Mouse (Mus musculus) urinary bladder, postnatal 4 days (tissue): Measurements from ENCODE around the gene Tfpi.
"Not testable (repeated sequence)": the region's sequence is repeated elsewhere in the genome, so short reads cannot be mapped to it uniquely, and the experiment has no call there.

Experiments
- DNase-seq, 2 experiments: peaks; one replicate each; pipeline ENCODE4 v3.0.0; 2021 to 2022; ENCODE audit warnings: low spot score in 2 of 2

The Tfpi gene

DNA sequence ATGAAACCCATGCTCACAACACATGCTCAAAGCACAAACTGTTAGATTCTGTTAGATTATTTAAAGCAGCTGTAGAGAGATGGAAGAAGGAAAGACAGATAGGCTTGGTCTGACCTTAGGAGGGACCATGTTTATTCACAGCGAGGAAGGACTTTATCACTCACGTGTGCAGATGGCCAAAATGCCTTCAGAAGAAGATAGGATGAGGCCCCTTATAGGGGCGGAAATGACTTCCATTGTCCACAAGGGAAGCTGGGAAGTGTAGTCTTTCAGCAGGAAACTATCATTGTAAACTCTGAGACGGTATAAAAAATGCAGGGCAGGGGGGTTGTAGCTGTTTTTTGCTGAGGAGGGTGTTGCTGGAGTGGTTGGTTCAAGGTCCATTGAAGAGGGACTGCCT lies at the start of gene Tfpi:
Gene Tfpi, minus strand, starts transcription at position 199 of the 400 bp plus-strand sequence.
- no peak for DNase-seq

DNA sequence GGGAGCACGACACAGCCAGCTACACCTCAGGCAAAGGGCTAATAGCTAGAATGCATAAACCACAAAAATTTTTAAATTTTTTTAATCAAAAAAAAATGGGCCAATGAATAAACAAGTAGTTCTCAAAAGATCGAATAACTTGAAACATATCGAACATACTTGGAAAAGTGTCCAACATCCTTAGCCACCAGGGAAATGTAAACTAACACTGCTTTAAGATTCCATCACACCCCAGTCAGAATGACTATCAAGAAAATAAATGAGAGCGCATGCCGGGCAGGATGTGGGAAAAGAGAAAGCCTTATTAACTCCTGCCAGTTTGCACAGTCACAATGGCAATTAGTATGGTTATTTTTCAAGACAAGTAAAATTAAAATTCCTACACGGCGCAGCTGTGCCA lies 49.6 kb upstream of the Tfpi start:
- no peak for DNase-seq

DNA sequence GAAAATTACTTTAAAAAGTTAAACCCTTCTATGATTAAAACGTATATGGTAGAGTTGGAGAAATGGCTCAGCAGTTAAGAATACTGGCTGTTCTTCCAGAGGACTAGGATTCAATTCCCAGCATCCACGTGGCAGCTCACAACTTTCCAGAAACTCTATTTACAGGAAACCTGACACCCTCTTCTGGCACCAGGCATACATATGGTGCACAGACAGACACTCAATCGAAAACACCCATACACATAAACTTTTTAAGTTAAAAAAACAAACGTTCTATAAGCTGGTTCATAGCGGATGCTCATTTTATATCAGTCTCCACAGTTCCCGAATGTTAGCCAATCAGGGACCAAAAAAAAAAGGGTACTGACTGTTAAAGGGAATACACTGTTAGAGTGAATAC lies 49.2 kb upstream of the Tfpi start:
- no peak for DNase-seq

DNA sequence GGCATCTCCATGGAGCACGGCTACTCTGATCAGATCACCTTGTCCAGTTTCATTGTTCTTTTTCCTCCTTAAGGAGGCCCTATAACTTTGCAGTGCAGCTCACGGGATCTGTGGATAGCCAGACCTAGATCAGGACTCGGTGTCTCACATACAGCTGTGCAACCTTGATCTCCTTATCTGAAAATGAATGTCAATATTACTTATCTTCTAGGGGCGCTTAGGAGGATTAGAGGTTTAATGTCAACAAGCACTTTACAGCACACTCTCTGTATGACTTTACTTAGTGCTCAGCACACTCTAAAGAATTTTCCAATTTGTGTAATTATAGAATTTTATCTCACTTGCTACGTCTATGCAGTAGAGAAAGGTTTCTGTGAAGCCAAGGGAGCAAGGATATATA lies 48.5 kb upstream of the Tfpi start:
- DNase-seq: no peak

DNA sequence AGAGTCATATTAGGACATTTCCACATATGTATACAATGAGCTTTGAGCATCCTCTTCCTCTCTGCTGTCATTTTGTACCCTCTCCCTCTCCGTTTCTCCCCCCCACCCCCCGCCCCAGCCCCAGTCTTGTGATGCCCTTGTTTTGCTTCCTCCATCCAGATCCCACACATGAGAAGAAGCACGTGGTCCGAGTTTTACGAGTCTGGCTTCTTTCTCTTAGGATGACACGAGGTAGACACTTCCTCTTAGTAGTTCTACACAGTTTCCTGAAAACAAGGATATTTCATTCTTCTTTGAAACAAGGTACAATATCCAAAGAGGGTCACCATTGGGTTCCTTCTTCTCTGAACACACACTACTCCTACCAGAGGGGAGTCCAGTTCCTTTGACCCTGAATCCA lies 47.4 kb upstream of the Tfpi start:
- DNase-seq: no peak

DNA sequence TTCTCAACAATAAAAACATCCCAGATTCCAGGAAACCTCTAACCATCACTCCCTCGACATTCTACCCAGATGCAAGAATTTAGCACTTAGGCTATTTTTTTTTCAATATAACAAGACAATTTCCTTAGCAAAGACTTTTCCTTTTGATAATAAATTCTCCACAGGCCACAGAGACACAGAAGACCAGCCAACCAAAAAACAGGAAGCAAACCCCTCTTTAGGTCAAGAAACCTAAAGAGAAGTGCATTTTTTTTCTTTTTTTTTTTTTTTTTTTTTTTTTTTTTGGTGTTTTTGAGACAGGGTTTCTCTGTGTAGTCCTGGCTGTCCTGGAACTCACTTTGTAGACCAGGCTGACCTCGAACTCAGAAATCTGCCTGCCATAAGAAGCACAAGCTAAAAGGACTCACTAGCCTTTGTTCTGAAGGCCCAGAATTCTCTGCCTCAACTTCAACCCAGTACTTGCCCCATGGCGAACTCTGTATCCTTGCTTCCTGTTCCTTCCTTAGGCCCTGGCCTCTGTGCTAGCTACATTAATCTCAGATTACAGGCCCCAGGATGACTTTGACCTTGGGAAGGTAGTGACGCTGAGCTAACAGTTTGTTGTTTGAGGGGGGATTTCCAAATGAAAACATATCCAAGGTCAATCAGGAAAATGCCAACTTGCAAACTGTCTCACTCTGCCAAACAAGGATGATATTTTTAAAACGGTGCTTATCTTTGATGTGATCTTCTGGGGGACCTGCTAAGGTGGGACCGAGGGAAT lies 46.7 kb upstream of the Tfpi start:
- DNase-seq: no peak

DNA sequence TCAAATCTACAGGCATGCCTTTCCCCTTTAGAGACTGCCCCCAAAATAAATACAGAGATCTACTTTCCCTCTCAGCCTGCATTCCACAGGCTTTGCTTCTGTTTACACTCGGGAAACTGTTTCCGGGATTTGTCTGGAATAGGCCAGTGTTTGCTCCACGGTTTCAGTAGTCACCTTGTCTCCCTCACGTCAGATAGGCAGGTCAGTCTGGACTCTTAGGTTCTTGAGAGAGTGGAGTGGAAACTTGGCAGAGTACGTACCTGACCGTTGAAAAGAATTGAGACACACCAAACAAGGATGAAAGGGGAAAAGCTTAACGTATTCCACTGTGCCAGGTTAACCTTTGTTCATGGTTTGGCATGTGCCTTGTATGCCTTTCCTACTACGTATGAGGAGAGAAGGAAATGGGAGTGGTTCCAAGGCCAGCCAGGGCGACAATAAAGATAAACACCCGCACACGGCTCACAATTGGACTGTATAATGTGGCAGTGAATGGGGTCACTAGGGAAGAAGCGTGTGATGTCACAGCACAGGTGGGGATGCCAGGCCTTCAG lies 43.0 kb upstream of the Tfpi start:
- DNase-seq: no peak

DNA sequence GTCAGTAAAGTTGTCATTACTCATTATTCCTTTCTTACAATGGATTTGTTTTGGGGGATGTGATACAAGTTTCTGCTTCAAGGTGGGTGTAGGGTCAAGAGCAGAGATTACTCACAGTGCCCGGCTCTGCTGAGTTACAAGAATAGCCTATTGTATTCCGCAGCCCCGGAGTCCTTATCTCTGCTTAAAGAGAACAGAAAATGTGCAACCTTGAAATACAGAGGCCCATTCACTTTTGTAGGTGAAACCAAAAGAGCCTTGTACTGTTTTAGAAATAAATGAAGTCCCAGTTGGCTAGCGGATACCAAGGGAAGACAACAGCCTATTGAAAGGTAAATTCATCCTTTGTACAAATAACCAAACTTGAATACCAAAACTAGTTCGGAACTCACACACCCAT lies 42.2 kb upstream of the Tfpi start:
- DNase-seq: no peak

DNA sequence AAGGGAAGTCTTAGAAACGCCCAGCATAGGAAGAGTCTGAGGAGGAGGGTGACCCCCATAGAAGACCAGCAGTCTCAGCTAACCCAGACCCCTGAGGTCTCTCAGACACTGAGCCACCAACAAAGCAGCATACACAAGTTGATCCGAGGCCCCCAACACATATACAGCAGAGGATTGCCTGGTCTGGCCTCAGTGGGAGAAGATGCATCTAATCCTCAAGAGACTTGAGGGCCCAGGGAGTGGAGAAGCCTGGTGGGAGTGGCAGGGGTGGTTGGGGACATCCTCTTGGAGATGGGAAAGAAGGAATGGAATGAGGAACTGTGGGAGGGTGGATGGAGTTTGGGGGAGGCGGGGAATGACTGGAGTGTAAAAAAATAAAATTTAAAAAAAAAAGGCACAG lies 36.7 kb upstream of the Tfpi start:
- DNase-seq: no peak

DNA sequence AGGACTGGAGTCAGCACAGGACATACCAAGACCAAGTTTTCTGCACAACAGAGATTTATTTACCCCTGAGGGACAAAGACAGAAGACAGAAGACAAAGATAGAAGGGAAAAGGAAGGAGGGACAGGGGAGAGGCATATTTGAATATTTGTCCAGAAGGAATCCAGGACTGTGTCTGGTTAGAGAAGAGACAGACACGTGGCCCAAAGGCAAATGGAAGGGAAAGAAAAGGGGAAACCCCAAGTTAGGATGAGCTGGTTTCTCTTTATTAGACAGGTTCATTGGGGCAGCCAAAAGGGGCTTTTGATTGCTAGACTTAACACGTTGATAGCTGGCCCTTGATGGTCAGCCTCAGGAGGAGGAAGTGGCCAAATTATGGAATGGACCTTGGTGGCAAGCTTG lies 34.9 kb upstream of the Tfpi start:
- no peak for DNase-seq

DNA sequence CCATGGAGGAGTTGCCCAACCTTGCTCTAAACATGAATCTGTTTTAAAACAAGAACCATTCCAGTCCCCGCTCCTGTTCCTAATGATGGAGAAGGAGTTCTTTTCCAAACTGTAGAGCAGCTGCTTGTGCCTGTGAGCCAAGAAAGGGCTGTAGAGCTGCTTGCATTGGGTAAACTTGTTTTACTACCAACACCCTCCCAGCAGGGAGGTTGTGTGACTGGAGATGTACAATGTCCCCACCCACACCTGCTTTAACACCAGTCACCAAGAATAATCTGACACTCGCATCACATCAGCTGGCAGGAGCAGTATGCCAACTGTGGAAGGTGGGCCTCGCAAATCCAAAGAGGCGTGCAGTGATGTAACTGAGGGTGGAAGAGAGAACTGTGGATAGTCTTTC lies 34.5 kb upstream of the Tfpi start:
- no peak for DNase-seq

DNA sequence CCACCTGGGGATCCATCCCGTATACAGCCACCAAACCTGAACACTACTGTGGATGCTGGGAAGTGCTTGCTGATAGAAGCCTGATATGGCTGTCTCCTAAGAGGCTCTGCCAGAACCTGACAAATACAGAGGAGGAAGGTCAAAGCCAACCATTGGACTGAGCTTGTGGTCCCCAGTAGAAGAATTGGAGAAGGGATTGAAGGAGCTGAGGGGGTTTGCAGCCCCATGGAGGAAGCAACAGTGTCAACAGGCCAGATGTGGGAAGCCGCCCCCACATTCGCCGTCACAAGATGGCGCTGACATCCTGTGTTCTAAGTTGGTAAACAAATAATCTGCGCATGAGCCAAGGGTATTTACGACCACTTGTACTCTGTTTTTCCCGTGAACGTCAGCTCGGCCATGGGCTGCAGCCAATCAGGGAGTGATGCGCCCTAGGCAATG lies 28.4 kb upstream of the Tfpi start:
- DNase-seq: not testable (repeated sequence)

DNA sequence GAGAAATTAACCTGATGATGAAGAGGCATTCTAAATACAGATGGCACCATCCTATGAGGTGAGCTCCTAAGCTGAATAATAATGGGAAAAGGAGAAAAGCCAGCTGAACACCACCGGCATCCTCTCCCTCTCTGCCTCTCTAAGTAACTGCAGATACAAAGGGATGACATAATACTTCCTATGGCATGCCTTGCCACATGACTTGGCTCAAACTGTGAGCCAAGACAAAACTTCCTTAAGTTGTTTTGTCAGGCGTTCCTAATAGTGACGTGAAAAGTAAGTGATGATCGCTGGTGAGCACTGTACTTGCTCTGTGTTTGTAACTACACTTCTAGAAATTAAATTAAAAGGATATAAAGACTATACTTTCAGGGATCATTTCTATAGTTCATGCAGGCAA lies 27.7 kb upstream of the Tfpi start:
- no peak for DNase-seq

DNA sequence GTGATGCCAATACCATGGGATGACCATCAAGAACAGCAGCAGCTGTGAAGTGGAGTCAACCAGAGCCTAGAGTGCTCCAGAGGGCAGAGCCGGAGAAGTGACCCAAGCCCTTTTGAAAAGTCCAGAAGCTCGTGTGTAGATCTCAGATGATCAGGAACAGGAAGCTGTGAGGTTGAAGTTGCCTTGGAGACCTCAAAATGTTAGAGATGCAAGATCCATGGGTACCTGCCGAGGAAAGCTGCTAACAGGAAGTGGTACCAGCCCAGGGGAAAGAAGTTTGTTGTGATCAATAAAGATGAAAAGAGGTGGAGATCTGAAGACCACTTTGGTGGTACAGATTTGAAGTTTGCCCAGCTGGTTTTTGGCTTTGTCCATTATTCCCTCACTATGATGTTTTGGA lies 22.3 kb upstream of the Tfpi start:
- DNase-seq: no peak

DNA sequence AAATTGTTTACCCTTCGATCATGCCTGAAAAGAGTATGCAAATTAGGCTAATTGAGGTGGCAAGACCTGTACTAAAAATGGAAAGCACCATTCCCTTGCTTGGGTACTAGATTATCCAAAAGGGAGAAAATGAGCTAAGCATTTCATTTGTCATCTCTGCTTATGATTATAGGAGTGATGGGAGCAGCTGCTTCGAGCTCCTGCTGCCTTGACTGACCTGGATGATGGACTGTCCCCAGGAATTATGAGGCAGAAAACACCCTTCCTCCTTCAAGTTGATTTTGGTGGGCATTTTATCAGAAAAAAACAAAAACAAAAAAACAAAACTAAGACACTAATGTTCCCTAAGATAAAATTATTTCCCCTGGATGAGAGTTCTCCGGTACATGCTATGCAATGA lies 18.5 kb upstream of the Tfpi start:
- no peak for DNase-seq

DNA sequence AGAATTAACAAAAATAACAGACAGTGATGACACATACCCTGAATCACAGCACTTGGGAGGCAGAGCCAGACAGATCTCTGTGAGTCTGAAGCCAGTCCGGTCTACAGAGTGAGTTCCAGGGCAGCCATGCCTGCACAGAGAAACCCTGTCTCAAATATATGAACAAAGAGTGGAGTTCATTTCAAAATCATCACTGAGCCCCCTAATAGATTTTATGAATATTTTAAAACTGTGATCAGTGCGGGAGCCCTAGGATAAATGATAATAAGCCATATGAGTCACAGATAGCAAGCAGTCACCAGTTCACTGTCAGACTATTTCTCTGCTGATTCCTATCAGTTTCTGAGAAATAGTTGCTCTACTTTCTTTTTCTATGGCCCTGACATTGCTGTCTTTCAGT lies 17.1 kb upstream of the Tfpi start:
- no peak for DNase-seq

DNA sequence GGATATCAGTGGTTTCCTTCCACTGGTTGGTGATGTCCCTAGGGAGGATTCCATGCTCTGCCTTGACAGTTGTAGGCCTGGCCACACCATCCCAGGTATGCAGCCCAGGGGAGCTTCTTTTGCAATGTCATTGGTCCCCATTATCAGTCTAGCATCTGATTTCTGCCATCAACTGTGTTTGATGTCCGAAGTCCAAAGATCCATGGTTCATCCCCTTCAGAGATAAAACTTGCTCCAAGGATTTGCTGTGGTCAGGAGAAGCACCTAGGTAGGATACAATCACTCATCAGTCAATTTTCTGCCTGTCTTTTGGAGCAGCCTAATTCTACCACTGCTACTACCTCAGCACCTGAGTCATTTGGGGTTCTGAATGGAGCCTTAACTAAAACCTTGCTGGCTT lies 15.1 kb upstream of the Tfpi start:
- DNase-seq: no peak

DNA sequence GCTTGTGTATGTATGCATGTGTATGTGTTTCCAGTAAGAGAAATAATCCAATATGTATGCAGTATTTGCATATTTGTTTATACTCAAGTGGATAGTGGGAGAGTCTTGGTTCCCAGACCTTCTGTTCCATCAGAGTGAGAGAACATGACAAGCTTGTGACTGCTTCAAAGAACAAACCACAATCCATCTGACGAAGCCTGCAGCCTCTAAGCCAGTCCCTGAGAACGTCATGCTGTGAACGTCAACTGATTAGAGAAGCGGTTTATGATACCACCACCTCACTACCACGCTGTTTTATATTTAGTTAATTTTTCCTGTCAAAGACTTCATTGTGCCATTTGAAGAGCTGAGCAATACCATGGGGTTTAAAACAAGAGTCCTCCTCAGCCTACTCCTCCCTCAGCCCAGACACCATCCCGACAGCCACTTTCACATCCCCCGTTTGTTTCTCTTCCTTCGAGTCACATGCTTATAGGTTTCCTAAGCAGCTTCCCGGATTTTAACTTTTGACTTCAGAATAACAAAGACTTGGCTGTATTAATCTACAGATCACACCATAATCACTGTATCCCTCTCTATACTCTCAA lies 11.2 kb upstream of the Tfpi start:
- DNase-seq: no peak

DNA sequence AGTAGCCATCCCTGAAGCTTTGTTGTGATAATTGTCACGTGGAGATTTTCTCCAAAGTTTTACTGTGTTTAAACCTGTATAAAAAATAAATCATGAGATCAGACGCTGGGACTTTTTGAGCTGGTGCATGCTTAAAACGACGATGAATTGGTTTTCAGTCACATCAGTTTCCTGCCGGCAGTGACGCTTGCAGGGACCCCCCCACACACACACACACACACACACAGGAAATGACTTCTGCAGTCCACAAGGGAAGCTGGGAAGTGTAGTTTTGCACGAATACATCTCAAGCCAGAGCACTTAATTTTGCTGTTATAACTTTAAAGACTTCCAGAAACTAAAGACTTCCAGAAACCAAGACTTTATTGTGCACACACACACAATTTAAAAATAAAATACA lies 5.3 kb upstream of the Tfpi start:
- DNase-seq: no peak

DNA sequence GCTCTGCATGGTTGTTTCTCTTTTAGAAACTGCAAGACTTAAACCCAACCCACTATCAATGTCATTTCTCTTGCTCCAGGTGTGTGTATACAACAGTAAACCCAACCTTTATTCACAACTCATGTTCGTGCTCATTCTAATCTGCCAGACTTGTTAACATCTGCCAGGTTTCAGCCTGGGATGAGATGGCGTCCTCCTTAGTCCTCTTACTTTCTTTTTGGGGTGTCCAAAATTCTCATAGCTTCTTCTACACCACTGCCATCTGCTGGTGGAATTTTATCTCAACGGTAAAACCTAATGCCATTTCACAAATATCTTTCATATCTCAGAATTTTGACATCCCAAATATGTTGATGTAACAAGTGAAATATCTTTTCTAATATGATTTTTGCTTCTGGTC lies 2.5 kb upstream of the Tfpi start:
- DNase-seq: no peak

DNA sequence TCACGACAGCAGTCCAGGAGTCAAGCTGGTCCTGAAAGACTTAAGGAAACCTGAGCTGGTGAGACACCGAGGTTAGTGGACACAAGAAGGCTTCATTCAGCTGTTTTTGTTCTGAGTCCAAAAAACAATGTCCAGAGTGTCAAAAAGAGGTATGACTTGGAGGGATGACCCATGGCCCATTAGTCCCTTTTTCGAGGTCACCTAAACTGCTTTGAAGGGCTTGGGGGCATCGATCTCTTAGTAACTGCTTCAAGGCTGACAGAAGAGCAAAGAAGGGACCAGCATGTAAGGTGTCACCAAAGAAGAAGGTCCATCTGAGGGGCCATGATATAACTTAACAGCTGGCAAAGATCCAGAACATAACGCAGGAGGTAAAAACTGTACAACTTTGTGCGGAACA lies 1.2 kb upstream of the Tfpi start:
- no peak for DNase-seq

DNA sequence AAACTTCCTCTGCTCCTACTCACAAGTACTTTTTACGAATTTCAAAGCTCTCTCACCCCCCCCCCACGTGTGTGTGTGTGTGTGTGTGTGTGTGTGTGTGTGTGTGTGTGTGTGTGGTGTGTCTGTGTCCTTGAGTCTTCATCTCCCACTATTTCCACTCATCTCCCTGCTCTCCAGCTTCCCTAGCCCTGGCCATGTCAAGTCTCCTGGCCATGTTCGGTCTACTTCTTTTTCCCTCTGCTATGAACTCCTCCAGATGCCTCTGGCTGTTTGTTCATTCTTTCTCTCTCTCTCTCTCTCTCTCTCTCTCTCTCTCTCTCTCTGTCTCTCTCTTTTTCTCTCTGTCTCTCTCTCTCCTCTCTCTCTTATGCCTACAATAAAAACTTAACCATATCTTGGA lies 444 bp downstream of the Tfpi start:
- DNase-seq: no peak

DNA sequence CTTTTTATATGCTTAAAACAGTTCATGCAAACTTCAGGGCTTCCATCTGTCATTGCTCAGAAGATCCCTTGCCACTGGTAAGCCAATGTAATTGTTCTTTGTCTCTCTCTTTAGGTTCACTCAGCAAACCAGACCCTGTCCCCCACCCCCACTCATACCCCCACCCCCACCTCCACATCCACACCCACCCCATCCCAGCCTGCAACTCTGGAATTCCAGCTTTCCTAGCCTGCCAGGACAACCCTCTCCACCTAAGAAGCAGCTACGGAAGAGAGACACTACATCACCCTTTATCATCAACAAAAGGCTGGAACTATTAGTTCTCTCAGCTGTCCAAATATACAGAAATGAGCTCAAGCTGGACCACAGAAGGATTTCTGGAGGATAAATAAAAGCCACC lies 974 bp downstream of the Tfpi start:
- no peak for DNase-seq

DNA sequence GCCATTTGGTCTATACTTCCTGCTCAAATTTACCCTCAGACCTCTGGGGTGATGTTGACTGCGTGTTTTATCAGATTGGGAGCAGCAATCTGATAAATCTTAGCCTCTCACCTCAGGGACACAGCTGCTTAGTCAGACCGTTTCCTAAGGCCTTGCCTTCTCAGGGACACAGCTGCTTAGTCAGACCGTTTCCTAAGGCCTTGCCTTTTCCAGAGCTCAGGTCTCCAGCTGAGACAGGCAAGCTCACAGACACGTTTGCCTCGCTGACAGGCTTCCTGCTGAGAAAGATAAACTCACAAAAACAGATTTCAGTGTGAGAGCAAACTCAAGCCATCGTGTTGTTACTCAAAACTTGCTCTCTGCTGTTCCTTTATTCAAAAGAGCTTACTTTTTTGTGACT lies 1.9 kb downstream of the Tfpi start:
- no peak for DNase-seq
